Mouse (Mus musculus) liver, embryonic 12.5 days (tissue): ENCODE results near the gene Nudc. TPM values are rescaled to one million over a fixed set of nuclear protein-coding genes. Genes with fewer than 3 reads are reported as not detected.
A peak's percentile ranks its signal among the peaks of the same experiment; 100 is the strongest.

Experiments
- ATAC-seq: fragments of 200-750 bp; cut with Nextera tagmentation; 2 replicates; pipeline ENCODE4 v1.8.0; 2017; ENCODE audit warnings: moderate number of reproducible peaks, mild to moderate bottlenecking, moderate library complexity
- H3K27ac ChIP-seq: fragments of 300-500 bp; sonication (generic); 2 replicates; pipeline ENCODE4 v1.5.1; 2016; ENCODE audit warnings: mild to moderate bottlenecking
- H3K27me3 ChIP-seq: fragments of 300-500 bp; sonication (generic); replicated peaks from 2 replicates; pipeline ENCODE4 v1.6.1; 2016; ENCODE audit warnings: mild to moderate bottlenecking, moderate library complexity
- H3K36me3 ChIP-seq: fragments of 300-500 bp; sonication (generic); 2 replicates; pipeline ENCODE4 v1.6.1; 2016; ENCODE audit warnings: mild to moderate bottlenecking, moderate library complexity
- H3K4me1 ChIP-seq: fragments of 300-500 bp; sonication (generic); 2 replicates; pipeline ENCODE4 v1.6.1; 2016
- H3K4me2 ChIP-seq: fragments of 300-500 bp; sonication (generic); 2 replicates; pipeline ENCODE4 v1.6.1; 2016; ENCODE audit warnings: mild to moderate bottlenecking, moderate library complexity
- H3K4me3 ChIP-seq: fragments of 300-500 bp; sonication (generic); 2 replicates; pipeline ENCODE4 v1.5.1; 2016; ENCODE audit warnings: mild to moderate bottlenecking, moderate library complexity
- H3K9ac ChIP-seq: fragments of 300-500 bp; sonication (generic); 2 replicates; pipeline ENCODE4 v1.6.1; 2016; ENCODE audit warnings: mild to moderate bottlenecking, moderate library complexity
- H3K9me3 ChIP-seq: fragments of 300-500 bp; sonication (generic); replicated peaks from 2 replicates; pipeline ENCODE4 v1.6.1; 2016; ENCODE audit warnings: mild to moderate bottlenecking, moderate library complexity
- WGBS: fragments of 180-500 bp; shearing (Covaris S2); methylation state at CpG from one replicate; pipeline ENCODE4 v1.1.7; 2016; ENCODE audit not compliant: insufficient replicate concordance; 5-methylcytosine and 5-hydroxymethylcytosine counted together
- polyA plus RNA-seq: library from polyadenylated mRNA; unstranded; fragments of >200 nt; fragmentation: Nextera tagmentation; extraction: Ambion mirVana; gene quantifications from 2 replicates; pipeline ENCODE4 v1.2.1, GENCODE M21; 2016

Gene Nudc
- polyA plus RNA-seq, 1 experiment from 2014 or later, result 299 TPM

GRCm38 (mm10) chr4:133498160-133498724 is 47.6 kb downstream of the Nudc start, which contains the start of gene Trnp1:
Trnp1 (minus strand) TSS chr4:133498550.
- WGBS, result under 1% methylated on average over 53 of the region's 53 CpGs
- peaks cover 23% of the 10 kb centered on the region for H3K4me1 ChIP-seq
- peak within 1 kb of the TSS; percentile 43; the same call in 1 of the 2 replicates for H3K9ac ChIP-seq
- H3K36me3 ChIP-seq, result no peaks in the 10 kb centered on the region
- 0 out of 2 replicates have a peak, but pooled peaks have one; percentile 46 for ATAC-seq
- H3K9me3 ChIP-seq, result no peaks in the 10 kb centered on the region
- peaks cover 100% of the 10 kb centered on the region for H3K27me3 ChIP-seq
- H3K4me2 ChIP-seq, result peak within 1 kb of the TSS; percentile 76
- no peak within 1 kb of the TSS for H3K27ac ChIP-seq
- peak within 1 kb of the TSS; percentile 51 for H3K4me3 ChIP-seq

DNA sequence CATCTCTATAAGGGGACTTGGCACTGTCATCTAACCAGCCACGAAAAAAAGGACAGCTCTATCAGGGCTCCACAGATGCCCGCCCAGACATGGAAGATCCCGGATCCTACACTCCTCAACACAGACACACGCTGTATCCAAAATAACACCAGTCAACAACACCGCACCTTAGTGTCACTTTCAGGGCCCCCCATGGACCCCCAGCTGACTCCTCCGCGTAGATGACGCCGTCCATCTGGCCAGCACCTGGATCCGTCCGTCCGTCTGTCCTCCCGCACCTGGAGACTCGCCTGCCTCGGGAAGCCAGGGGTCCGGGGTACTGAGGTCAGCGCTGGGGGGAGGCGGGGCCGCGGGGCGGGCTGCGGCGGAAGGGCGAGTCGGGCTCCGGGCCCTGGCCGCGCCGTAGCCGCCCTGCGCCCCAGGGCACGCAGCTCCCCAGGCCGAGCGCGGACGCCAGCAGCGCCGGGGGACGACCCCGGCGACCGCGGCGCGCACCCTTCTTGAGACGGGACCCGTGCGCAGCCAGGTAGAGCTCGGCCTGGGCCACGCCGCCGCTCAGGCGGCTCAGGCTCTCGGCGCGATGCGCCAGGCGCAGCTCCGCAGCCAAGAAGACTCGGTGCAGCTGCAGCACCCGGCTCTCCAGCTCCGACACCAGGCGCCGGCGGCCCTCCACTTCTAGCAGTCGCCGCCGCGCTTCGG is 48.2 kb downstream of the Nudc start:
- no peak for ATAC-seq
- Histone ChIP-seq H3K4me1 (peaks cover 23% of the 10 kb centered on the region), H3K27ac (no peak overlapping the region), H3K36me3 (no peaks in the 10 kb centered on the region), H3K27me3 (peaks cover 98% of the 10 kb centered on the region), H3K4me3 (peak overlapping the region; percentile 51), H3K4me2 (peak overlapping the region; percentile 76), H3K9me3 (no peaks in the 10 kb centered on the region), H3K9ac (peak overlapping the region; percentile 43; the same call in 1 of the 2 replicates)
- WGBS, result 2% methylated on average over 48 of the region's 70 CpGs

DNA sequence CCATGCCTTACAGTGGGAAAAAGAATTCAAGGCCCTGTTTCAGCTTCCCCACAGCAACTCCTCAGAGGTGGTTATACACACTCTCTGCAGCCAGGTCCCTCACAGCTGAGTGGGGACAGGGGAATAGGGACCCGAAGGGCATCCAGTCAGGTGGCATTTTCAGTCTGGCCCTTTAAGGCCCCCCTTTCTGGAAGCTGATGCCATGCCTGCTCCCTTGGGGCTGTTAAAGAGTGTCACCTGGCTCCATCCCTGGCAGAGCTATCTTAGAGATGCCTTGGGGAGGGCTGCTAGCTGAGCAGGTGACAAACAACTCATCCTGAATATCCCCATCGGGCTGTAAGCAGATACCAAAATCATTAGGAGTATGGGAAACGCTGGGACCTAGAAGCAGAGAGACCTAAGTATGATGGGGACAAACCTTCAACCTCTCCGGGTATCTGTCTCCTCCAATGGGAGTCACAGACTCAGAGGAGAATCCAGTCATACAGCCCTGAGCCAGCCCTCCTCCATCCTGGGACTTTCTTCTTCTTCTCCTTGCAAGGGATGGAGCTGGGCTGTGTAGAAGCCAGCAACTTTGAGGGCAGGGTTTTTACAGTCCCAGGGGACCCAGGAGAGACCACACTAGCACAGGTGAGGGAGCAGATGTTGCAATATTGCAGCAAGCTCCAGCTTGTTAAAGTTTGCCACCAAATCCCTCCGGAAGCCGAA is 48.9 kb downstream of the Nudc start:
- Histone ChIP-seq H3K27ac (no peak overlapping the region), H3K4me2 (no peak overlapping the region), H3K4me1 (peaks cover 26% of the 10 kb centered on the region), H3K36me3 (no peaks in the 10 kb centered on the region), H3K9me3 (no peaks in the 10 kb centered on the region), H3K4me3 (no peak overlapping the region), H3K9ac (no peak overlapping the region), H3K27me3 (peaks cover 98% of the 10 kb centered on the region)
- ATAC-seq, result no peak
- WGBS, result 21% methylated on average over 6 of the region's 6 CpGs

DNA sequence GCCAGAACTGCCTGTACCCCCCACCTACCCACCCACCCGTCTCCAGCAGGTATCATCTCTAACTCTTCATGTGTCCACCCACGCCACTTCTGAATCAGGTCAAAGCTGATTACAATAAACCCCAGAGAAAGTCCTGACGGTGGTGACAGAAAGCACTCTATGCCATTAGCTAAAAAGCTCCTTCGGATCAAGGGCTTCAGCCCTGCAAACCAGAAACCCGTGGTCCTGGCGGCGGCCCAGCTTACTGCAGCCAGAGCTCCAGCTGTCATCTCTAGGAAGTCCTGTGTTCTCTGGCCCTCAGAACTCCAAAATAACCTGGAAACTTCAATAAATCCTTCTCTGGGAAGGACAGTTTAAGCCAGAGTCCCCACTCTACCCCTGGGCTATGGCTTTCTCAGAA is 50.1 kb downstream of the Nudc start:
- Histone ChIP-seq H3K9ac (no peak overlapping the region), H3K9me3 (no peaks in the 10 kb centered on the region), H3K27ac (no peak overlapping the region), H3K36me3 (no peaks in the 10 kb centered on the region), H3K4me1 (peaks cover 35% of the 10 kb centered on the region), H3K27me3 (peaks cover 86% of the 10 kb centered on the region), H3K4me2 (no peak overlapping the region), H3K4me3 (no peak overlapping the region)
- ATAC-seq, result no peak
- WGBS, result 32% methylated on average over 7 of the region's 7 CpGs

- Histone ChIP-seq H3K4me2 (no peak overlapping the region), H3K36me3 (no peaks in the 10 kb centered on the region), H3K9ac (no peak overlapping the region), H3K9me3 (no peaks in the 10 kb centered on the region), H3K27ac (no peak overlapping the region), H3K27me3 (peaks cover 77% of the 10 kb centered on the region), H3K4me1 (peaks cover 36% of the 10 kb centered on the region), H3K4me3 (no peak overlapping the region)
- WGBS, result 47% methylated on average over 4 of the region's 4 CpGs
- no peak for ATAC-seq
These were observed 50.9 kb downstream of the Nudc start for GRCm38 (mm10) chr4:133494867-133495266.

GRCm38 (mm10) chr4:133494432-133494831 is 51.4 kb downstream of the Nudc start:
- peak; percentile 56 for ATAC-seq
- Histone ChIP-seq H3K36me3 (no peaks in the 10 kb centered on the region), H3K9me3 (no peaks in the 10 kb centered on the region), H3K27ac (no peak overlapping the region), H3K4me3 (peak overlapping the region; percentile 40), H3K27me3 (peaks cover 74% of the 10 kb centered on the region), H3K4me2 (peak overlapping the region; percentile 67), H3K9ac (no peak overlapping the region), H3K4me1 (peaks cover 40% of the 10 kb centered on the region)
- 2% methylated on average over 12 of the region's 12 CpGs for WGBS

DNA sequence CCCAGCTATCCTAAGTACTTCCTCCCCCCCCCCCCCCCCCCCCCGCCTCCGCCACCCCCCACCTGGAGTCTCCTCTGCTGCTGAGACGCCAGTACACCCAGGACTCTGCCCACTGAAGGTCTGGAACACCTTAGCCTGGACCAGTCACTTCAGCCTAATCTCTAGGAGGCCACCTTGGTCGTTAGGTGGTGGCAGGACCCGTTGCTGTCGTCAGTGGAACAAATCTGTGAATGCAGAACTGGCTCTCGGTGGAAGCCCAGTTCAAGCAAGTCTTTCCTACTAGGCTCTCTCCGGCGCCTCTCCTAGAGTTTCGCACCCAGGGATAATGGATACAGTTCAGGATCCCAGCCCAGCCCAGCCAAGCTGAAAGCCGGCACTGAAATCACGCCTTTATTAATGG is 51.9 kb downstream of the Nudc start:
- peak overlapping the region; percentile 40 for H3K4me3 ChIP-seq
- peak overlapping the region; percentile 67 for H3K4me2 ChIP-seq
- no peak overlapping the region for H3K27ac ChIP-seq
- peaks cover 46% of the 10 kb centered on the region for H3K4me1 ChIP-seq
- no peaks in the 10 kb centered on the region for H3K36me3 ChIP-seq
- no peaks in the 10 kb centered on the region for H3K9me3 ChIP-seq
- peaks cover 70% of the 10 kb centered on the region for H3K27me3 ChIP-seq
- no peak overlapping the region for H3K9ac ChIP-seq
- 14% methylated on average over 9 of the region's 12 CpGs for WGBS
- ATAC-seq, result no peak

GRCm38 (mm10) chr4:133491800-133492199 is 54.0 kb downstream of the Nudc start:
- 25% methylated on average over 10 of the region's 10 CpGs for WGBS
- H3K4me3 ChIP-seq, result no peak overlapping the region
- H3K9ac ChIP-seq, result no peak overlapping the region
- 0 out of 2 replicates have a peak overlapping the region, but pooled peaks have one; percentile 2 for H3K4me2 ChIP-seq
- ATAC-seq, result no peak
- peaks cover 40% of the 10 kb centered on the region for H3K4me1 ChIP-seq
- H3K27ac ChIP-seq, result no peak overlapping the region
- H3K9me3 ChIP-seq, result no peaks in the 10 kb centered on the region
- H3K36me3 ChIP-seq, result no peaks in the 10 kb centered on the region
- peaks cover 52% of the 10 kb centered on the region for H3K27me3 ChIP-seq

DNA sequence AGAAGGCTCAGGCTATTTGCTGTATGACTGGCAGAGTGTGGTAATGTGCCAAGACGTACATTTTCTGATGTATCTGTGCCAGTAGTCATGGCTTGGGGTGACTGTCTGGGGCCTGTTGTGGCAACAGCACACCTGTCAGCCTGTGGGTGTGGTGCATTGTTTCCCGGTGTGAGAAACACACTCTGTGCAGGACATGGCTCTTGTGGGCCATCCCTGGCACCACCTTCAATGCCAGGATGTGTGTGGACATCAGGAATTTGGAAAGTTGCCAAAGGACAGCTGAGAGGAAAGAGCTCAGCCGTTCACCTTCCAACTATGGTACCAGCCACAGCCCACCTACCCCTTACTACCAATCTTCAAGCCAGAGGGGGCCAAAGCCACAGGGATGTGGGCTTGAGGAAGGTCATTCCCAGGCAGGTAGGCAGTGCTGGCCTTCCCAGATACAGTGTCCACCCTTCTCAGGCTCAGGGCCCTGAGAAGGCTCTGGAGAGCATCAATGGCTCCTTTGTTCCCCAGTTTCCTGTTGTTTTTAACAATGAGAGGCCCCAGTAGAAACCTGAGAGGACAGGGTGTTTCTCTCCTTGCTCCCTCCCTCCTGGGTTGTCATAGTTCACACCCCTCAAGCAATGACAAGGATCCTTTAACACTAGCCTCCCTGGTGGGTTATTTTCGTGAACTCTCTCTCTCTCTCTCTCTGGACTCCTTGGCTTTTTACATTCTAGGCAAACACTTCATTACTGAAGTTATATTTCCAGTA is 56.1 kb downstream of the Nudc start:
- no peaks in the 10 kb centered on the region for H3K36me3 ChIP-seq
- H3K4me3 ChIP-seq, result no peak overlapping the region
- ATAC-seq, result no peak
- H3K27ac ChIP-seq, result no peak overlapping the region
- peaks cover 50% of the 10 kb centered on the region for H3K27me3 ChIP-seq
- H3K4me2 ChIP-seq, result no peak overlapping the region
- 57% methylated on average over 4 of the region's 4 CpGs for WGBS
- no peak overlapping the region for H3K9ac ChIP-seq
- no peaks in the 10 kb centered on the region for H3K9me3 ChIP-seq
- peaks cover 41% of the 10 kb centered on the region for H3K4me1 ChIP-seq

DNA sequence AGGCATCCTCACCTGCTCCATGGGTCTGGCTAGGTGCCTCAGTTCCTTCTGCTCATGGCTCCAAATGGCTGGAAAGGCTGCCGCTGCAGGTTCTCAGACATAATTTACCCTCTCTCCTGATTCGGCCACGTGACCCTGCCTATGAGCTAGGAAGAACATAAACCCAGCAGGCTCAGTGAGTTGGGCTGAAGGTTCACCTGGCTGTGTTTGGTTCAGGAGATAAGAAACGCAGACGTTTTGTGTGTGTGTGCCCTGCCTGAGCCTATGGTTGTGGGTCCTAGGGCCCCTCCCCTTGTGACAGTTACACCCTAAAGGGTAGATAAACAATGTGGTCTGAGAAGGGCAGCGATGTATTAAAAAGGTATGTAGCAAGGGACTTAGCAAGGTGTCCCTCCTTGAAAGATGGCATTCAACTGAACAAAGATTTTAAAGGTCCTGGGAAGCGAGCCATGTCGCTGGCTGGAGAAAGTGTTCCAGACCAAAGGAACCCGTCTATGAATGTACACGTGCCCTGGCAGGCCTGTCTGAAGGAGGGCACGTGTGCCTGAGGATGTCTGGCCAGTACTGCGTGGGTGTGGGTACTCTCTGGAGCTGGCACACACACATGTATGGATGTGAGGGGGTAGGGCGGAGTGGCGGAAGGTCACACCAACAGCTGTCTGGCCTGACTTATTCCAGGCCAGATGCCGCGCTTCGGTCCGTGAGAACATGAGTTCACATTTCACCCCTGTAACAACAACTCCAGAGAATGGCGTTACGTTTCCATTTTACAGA is 57.0 kb downstream of the Nudc start:
- 63% methylated on average over 20 of the region's 20 CpGs for WGBS
- H3K36me3 ChIP-seq, result no peaks in the 10 kb centered on the region
- H3K4me2 ChIP-seq, result no peak overlapping the region
- H3K4me3 ChIP-seq, result no peak overlapping the region
- no peaks in the 10 kb centered on the region for H3K9me3 ChIP-seq
- ATAC-seq, result peak; percentile 73
- H3K27ac ChIP-seq, result no peak overlapping the region
- peaks cover 44% of the 10 kb centered on the region for H3K4me1 ChIP-seq
- H3K27me3 ChIP-seq, result peaks cover 50% of the 10 kb centered on the region
- H3K9ac ChIP-seq, result no peak overlapping the region

DNA sequence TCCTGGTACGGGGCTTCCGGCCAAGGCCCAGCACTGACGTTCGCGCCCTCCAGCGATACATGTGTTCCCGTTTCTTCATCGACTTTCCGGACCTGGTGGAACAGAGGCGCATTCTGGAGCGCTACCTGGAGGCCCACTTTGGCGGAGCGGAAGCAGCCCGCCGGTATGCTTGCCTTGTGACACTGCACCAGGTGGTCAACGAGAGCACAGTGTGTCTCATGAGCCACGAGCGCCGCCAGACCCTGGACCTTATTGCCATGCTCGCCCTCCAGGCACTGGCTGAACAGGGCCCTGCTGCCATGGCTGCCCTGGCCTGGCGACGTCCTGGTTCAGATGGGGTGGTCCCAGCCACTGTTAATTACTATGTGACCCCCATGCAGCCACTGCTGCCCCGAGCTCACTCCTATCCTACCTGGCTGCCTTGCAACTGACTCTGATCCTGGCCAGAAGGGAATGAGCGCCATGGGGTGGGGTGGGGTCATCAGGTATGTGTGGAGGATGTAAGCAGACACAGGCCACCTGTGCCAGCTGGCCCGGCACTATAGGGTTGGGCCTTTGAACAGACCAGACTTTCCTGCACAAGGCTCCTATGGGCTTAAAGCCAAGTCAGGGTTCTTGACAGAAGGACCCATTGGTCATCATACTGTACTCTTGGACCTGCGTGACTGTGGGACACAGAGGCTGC is 59.0 kb downstream of the Nudc start:
- Histone ChIP-seq H3K27ac (no peak overlapping the region), H3K36me3 (no peaks in the 10 kb centered on the region), H3K9ac (no peak overlapping the region), H3K4me2 (no peak overlapping the region), H3K9me3 (no peaks in the 10 kb centered on the region), H3K4me3 (no peak overlapping the region), H3K4me1 (peaks cover 38% of the 10 kb centered on the region), H3K27me3 (peaks cover 50% of the 10 kb centered on the region)
- no peak for ATAC-seq
- WGBS, result 84% methylated on average over 26 of the region's 26 CpGs
